Mouse (Mus musculus) midbrain, postnatal 0 days (tissue): Measurements from ENCODE around the gene Usp3. TPM values are rescaled to one million over a fixed set of nuclear protein-coding genes. Genes with fewer than 3 reads are reported as not detected.

Source experiments
- ATAC-seq: fragments of 200-750 bp; cut with Nextera tagmentation; 2 replicates; pipeline ENCODE4 v1.8.0; 2017; ENCODE audit warnings: moderate number of reproducible peaks, mild to moderate bottlenecking, moderate TSS enrichment, moderate library complexity; ENCODE audit not compliant: low FRiP score
- DNase-seq: peaks from one replicate; pipeline ENCODE4 v3.0.0-alpha.2; 2015; ENCODE audit warnings: low spot score
- H3K27ac ChIP-seq: fragments of 300-500 bp; sonication (generic); 2 replicates; pipeline ENCODE4 v1.5.1; 2014; ENCODE audit warnings: low read depth, mild to moderate bottlenecking, low read length, mixed read lengths
- H3K27me3 ChIP-seq: fragments of 300-500 bp; sonication (generic); 2 replicates; pipeline ENCODE4 v1.6.1; 2014; ENCODE audit warnings: low read length, control low read depth, mixed read lengths; ENCODE audit not compliant: insufficient read depth
- H3K36me3 ChIP-seq: fragments of 300-500 bp; sonication (generic); 2 replicates; pipeline ENCODE4 v1.6.1; 2014; ENCODE audit warnings: low read length, control low read depth, mixed read lengths; ENCODE audit not compliant: insufficient read depth
- H3K4me1 ChIP-seq: fragments of 300-500 bp; sonication (generic); 2 replicates; pipeline ENCODE4 v1.6.1; 2014; ENCODE audit warnings: mild to moderate bottlenecking, control low read depth, antibody characterized with exemption, low read length, mixed read lengths; ENCODE audit not compliant: insufficient read depth
- H3K4me2 ChIP-seq: fragments of 300-500 bp; sonication (generic); 2 replicates; pipeline ENCODE4 v1.6.1; 2014; ENCODE audit warnings: low read depth, mild to moderate bottlenecking, low read length, mixed read lengths; ENCODE audit not compliant: poor library complexity, severe bottlenecking
- H3K4me3 ChIP-seq: fragments of 300-500 bp; sonication (generic); 2 replicates; pipeline ENCODE4 v1.5.1; 2014; ENCODE audit warnings: low read depth, mild to moderate bottlenecking, low read length, moderate library complexity
- H3K9ac ChIP-seq: fragments of 300-500 bp; sonication (generic); replicated peaks from 2 replicates; pipeline ENCODE4 v1.6.1; 2014; ENCODE audit warnings: mild to moderate bottlenecking, low read length, moderate library complexity, mixed read lengths; ENCODE audit not compliant: poor library complexity, severe bottlenecking
- H3K9me3 ChIP-seq: fragments of 300-500 bp; sonication (generic); 2 replicates; pipeline ENCODE4 v1.6.1; 2016; ENCODE audit warnings: low read length, control low read depth
- CTCF ChIP-seq: IDR thresholded peaks from 2 replicates; pipeline ENCODE4 v1.5.1; 2016; ENCODE audit warnings: antibody characterized with exemption, mild to moderate bottlenecking
- WGBS: fragments of 180-500 bp; shearing (Covaris S2); extraction: QIAGEN DNeasy Blood & Tissue Kit; methylation state at CpG from one replicate; pipeline ENCODE4 v1.1.7; 2014; 5-methylcytosine and 5-hydroxymethylcytosine counted together
- polyA plus RNA-seq: library from polyadenylated mRNA; unstranded; fragments of >200 nt; fragmentation: Nextera tagmentation; extraction: Ambion mirVana; gene quantifications from 2 replicates; pipeline ENCODE4 v1.2.1, GENCODE M21; 2015
- total RNA-seq: library from RNA; depleted of rRNA; stranded (reverse); fragments of >200 nt; gene quantifications from 2 replicates; pipeline ENCODE4 v1.2.3, GENCODE M21; 2014

Gene Usp3
- total and polyA plus RNA-seq, 2 experiments from 2014 or later, result 30.0 to 39.9 TPM

DNA sequence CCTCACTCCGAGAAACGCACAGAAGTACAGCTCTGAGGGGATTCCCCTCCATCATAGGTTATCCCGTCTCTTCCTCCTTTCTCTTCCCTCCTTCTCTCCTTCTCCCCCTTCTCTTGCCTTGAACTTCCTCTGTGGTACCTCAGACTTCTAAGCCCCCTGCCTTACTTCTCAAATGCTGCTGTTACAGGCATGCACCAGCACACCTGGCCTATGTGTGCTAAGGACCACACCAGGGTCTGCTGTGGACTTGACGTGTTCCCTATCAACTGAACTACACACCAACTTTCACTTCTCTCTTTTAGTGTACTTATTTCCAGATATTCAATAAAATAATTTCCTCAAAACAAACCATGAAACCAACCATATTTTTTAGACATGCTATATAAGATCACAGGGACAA lies 50.2 kb downstream of the Usp3 start:
- no peak for TF ChIP-seq CTCF
- peaks cover 12% of the 10 kb centered on the region; the same call in 1 of the 2 replicates for H3K36me3 ChIP-seq
- ATAC-seq, result no peak
- H3K9ac ChIP-seq, result no peak overlapping the region
- H3K4me1 ChIP-seq, result no peaks in the 10 kb centered on the region
- no peak overlapping the region for H3K27ac ChIP-seq
- no peak for DNase-seq
- H3K4me3 ChIP-seq, result no peak overlapping the region
- H3K27me3 ChIP-seq, result no peaks in the 10 kb centered on the region
- no peaks in the 10 kb centered on the region for H3K9me3 ChIP-seq
- 84% methylated on average over 4 of the region's 4 CpGs for WGBS
- H3K4me2 ChIP-seq, result no peak overlapping the region

DNA sequence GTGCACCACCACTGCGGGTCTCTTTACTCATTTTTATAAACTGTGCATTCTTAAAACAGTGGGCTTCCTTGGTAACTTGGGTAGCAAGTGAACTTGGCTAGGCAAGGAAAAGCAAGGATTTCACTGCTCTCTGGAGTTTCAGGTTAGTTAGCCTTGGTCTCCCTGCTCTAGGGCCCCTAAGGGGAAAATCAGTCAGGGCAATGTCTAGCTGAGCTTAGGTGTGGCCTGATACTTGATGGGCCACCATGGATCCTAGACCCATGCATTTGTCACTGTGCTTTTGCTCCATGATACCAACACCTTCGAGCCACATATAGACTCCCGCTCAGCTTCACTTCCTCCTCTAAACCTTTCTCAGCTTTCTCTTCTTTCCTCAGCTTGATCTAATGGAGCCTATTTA lies 71.3 kb downstream of the Usp3 start:
- ATAC-seq (no peak), DNase-seq (no peak)
- H3K27ac ChIP-seq, result no peak overlapping the region
- H3K9me3 ChIP-seq, result no peaks in the 10 kb centered on the region
- no peak overlapping the region for H3K4me3 ChIP-seq
- TF ChIP-seq CTCF, result no peak
- WGBS, result 97% methylated on average over 3 of the region's 3 CpGs
- H3K27me3 ChIP-seq, result no peaks in the 10 kb centered on the region
- H3K36me3 ChIP-seq, result peaks cover 23% of the 10 kb centered on the region; the same call in 1 of the 2 replicates
- no peak overlapping the region for H3K4me2 ChIP-seq
- H3K4me1 ChIP-seq, result no peaks in the 10 kb centered on the region
- H3K9ac ChIP-seq, result no peak overlapping the region

DNA sequence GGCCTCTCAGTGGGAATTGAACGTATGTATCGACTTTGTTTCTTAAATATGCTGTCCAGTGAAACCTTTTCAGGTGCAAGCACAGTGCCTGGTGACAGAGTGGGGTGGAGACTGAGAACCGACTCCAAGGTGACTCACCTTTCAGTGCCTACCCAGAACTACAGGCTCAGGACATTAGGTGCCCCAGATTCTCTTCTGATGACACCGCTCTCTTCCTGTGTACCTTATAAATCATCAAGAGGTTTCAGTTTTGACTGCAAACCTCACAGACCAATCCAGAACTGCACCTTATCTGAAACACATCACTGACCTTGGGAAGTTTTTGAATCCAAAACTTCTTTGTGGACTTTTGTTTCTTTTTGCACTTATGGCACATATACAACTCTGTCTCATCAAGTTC lies 72.6 kb downstream of the Usp3 start:
- no peak for ATAC-seq
- no peak overlapping the region for H3K4me2 ChIP-seq
- no peak overlapping the region for H3K27ac ChIP-seq
- H3K36me3 ChIP-seq, result peaks cover 16% of the 10 kb centered on the region; the same call in 1 of the 2 replicates
- DNase-seq, result no peak
- H3K9me3 ChIP-seq, result no peaks in the 10 kb centered on the region
- no peak for TF ChIP-seq CTCF
- no peak overlapping the region for H3K9ac ChIP-seq
- H3K4me1 ChIP-seq, result no peaks in the 10 kb centered on the region
- no peaks in the 10 kb centered on the region for H3K27me3 ChIP-seq
- H3K4me3 ChIP-seq, result no peak overlapping the region
- 98% methylated on average over 4 of the region's 4 CpGs for WGBS

DNA sequence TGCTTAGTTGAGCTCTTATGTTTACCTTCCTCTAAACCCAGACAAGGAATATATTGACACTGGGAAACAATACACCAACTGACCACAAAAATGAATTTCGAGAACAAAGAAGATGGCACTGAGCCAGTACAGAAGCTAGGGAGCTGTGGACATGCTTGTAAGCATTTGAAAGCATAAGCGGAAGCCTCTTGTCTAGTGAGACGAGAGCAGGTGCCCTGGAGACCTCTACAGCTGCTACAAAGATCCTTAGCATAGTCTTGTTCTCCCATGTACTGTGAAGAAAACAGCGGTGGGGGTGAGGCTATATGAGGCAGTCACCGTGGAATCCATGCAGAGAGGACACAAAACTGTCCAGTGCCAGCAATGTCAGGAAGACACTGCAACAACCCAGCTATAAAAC lies 74.0 kb downstream of the Usp3 start:
- Histone ChIP-seq H3K27ac (no peak overlapping the region), H3K4me2 (no peak overlapping the region), H3K9ac (no peak overlapping the region), H3K9me3 (no peaks in the 10 kb centered on the region), H3K27me3 (no peaks in the 10 kb centered on the region), H3K4me1 (no peaks in the 10 kb centered on the region), H3K4me3 (no peak overlapping the region), H3K36me3 (peaks cover 15% of the 10 kb centered on the region; the same call in 1 of the 2 replicates)
- 26% methylated on average over 5 of the region's 5 CpGs for WGBS
- DNase-seq, result no peak
- ATAC-seq, result no peak
- no peak for TF ChIP-seq CTCF

DNA sequence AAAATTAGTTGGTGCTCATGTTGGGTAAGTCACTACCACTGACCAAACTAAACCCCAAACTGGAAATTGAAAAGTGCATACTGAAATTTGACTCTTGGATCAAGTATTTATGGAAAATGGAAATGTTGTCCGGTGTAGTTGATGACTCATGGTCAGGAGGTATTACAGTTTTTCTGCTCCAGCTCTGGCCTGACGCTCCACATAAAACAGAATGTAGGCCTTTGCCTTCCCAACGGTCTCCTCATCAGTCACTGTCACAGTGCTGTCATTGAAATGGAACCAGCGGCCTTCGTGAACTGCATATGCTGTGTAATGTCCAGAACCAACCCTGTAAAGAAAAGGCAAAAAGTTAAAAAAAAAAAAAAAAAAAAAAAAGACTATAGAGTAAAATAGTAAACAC lies 74.7 kb downstream of the Usp3 start:
- ATAC-seq, result no peak
- Histone ChIP-seq H3K27me3 (no peaks in the 10 kb centered on the region), H3K9ac (no peak overlapping the region), H3K4me3 (no peak overlapping the region), H3K36me3 (peaks cover 15% of the 10 kb centered on the region; the same call in 1 of the 2 replicates), H3K4me2 (no peak overlapping the region), H3K4me1 (no peaks in the 10 kb centered on the region), H3K27ac (no peak overlapping the region), H3K9me3 (no peaks in the 10 kb centered on the region)
- no peak for TF ChIP-seq CTCF
- whole genome bisulfite sequencing, result 89% methylated on average over 5 of the region's 5 CpGs
- DNase-seq, result no peak

DNA sequence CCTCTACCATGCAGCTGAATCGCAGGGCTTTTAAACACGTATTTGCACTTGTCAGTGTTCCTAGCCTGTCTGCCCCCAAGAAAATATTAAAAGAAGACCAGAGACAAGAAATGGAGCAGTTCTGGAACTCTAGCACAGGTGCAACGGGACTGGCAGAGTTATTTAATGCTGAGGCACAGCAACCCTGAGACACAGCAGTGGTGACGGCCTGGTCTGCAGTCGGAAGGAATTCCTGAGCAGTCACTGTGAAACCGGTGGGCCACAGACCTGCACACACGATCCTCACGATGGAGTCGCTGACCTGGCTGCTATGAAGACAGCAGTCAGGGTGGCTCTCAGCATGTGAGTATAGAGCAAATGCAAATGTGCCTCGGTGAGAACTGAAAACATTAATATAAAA lies 75.2 kb downstream of the Usp3 start:
- H3K4me2 ChIP-seq, result no peak overlapping the region
- DNase-seq (no peak), ATAC-seq (no peak)
- no peaks in the 10 kb centered on the region for H3K4me1 ChIP-seq
- H3K27me3 ChIP-seq, result no peaks in the 10 kb centered on the region
- 89% methylated on average over 10 of the region's 10 CpGs for WGBS
- no peak overlapping the region for H3K4me3 ChIP-seq
- H3K9ac ChIP-seq, result no peak overlapping the region
- no peak overlapping the region for H3K27ac ChIP-seq
- TF ChIP-seq CTCF, result no peak
- H3K9me3 ChIP-seq, result no peaks in the 10 kb centered on the region
- H3K36me3 ChIP-seq, result peaks cover 15% of the 10 kb centered on the region; the same call in 1 of the 2 replicates
